Mouse (Mus musculus) hindbrain, embryonic 15.5 days (tissue): ENCODE data around the gene Spi1. TPM values are rescaled to one million over a fixed set of nuclear protein-coding genes. Genes with fewer than 3 reads are reported as not detected.
"Not testable (repeated sequence)": the region's sequence is repeated elsewhere in the genome, so short reads cannot be mapped to it uniquely, and the experiment has no call there.

Source experiments
- ATAC-seq: fragments of 200-750 bp; cut with Nextera tagmentation; 2 replicates; pipeline ENCODE4 v1.8.0; 2017; ENCODE audit warnings: low read depth, moderate number of reproducible peaks, moderate TSS enrichment; ENCODE audit not compliant: low FRiP score
- H3K27ac ChIP-seq: fragments of 300-500 bp; sonication (generic); replicated peaks from 2 replicates; pipeline ENCODE4 v1.5.1; 2015; ENCODE audit warnings: mild to moderate bottlenecking, inconsistent platforms
- H3K27me3 ChIP-seq: fragments of 300-500 bp; sonication (generic); 2 replicates; pipeline ENCODE4 v1.6.1; 2015; ENCODE audit warnings: control low read depth, inconsistent platforms
- H3K36me3 ChIP-seq: fragments of 300-500 bp; sonication (generic); 2 replicates; pipeline ENCODE4 v1.6.1; 2015; ENCODE audit warnings: control low read depth, inconsistent platforms
- H3K4me1 ChIP-seq: fragments of 300-500 bp; sonication (generic); replicated peaks from 2 replicates; pipeline ENCODE4 v1.6.1; 2015; ENCODE audit warnings: control low read depth, inconsistent platforms
- H3K4me2 ChIP-seq: fragments of 300-500 bp; sonication (generic); 2 replicates; pipeline ENCODE4 v1.6.1; 2015; ENCODE audit warnings: moderate library complexity, mild to moderate bottlenecking, inconsistent platforms
- H3K4me3 ChIP-seq: fragments of 300-500 bp; sonication (generic); 2 replicates; pipeline ENCODE4 v1.5.1; 2015; ENCODE audit warnings: mild to moderate bottlenecking, inconsistent platforms
- H3K9ac ChIP-seq: fragments of 300-500 bp; sonication (generic); 2 replicates; pipeline ENCODE4 v1.6.1; 2015; ENCODE audit warnings: inconsistent platforms
- H3K9me3 ChIP-seq: fragments of 300-500 bp; sonication (generic); 2 replicates; pipeline ENCODE4 v1.6.1; 2016; ENCODE audit warnings: control low read depth, inconsistent platforms
- WGBS: fragments of 180-500 bp; shearing (Covaris S2); methylation state at CpG from one replicate; pipeline ENCODE4 v1.1.7; 2015; 5-methylcytosine and 5-hydroxymethylcytosine counted together
- polyA plus RNA-seq: library from polyadenylated mRNA; unstranded; fragments of >200 nt; fragmentation: Nextera tagmentation; extraction: Ambion mirVana; gene quantifications from 2 replicates; pipeline ENCODE4 v1.2.1, GENCODE M21; 2015

Spi1 gene
- polyA plus RNA-seq, 1 experiment from 2014 or later: 3.8 TPM

- Histone ChIP-seq H3K36me3 (no peaks in the 10 kb centered on the region), H3K4me2 (no peak overlapping the region), H3K9me3 (no peaks in the 10 kb centered on the region), H3K27ac (no peak overlapping the region), H3K9ac (no peak overlapping the region), H3K27me3 (0 out of 2 replicates have a peak, but pooled peaks cover 4% of the 10 kb centered on the region), H3K4me1 (peaks cover under 1% of the 10 kb centered on the region; the same call in 1 of the 2 replicates), H3K4me3 (no peak overlapping the region)
- WGBS: 93% methylated on average over 5 of the region's 5 CpGs
- no peak for ATAC-seq
These were observed 27.7 kb downstream of the Spi1 start for GRCm38 (mm10) chr2:91109807-91110385.

GRCm38 (mm10) chr2:91110429-91110828 lies 28.2 kb downstream of the Spi1 start:
- Histone ChIP-seq H3K4me2 (no peak overlapping the region), H3K36me3 (no peaks in the 10 kb centered on the region), H3K9ac (no peak overlapping the region), H3K27ac (no peak overlapping the region), H3K27me3 (peaks cover 6% of the 10 kb centered on the region; the same call in 1 of the 2 replicates), H3K4me3 (no peak overlapping the region), H3K9me3 (no peaks in the 10 kb centered on the region), H3K4me1 (peaks cover 6% of the 10 kb centered on the region)
- ATAC-seq: no peak
- 74% methylated on average over 6 of the region's 6 CpGs for WGBS

- not testable (repeated sequence) for H3K4me3 ChIP-seq, H3K4me1 ChIP-seq, ATAC-seq, H3K27me3 ChIP-seq, H3K27ac ChIP-seq, H3K9ac ChIP-seq, H3K4me2 ChIP-seq, H3K9me3 ChIP-seq, H3K36me3 ChIP-seq
- WGBS: 91% methylated on average over 3 of the region's 3 CpGs
These were observed 29.6 kb downstream of the Spi1 start for GRCm38 (mm10) chr2:91111832-91112231.

GRCm38 (mm10) chr2:91112491-91112890 lies 30.3 kb downstream of the Spi1 start:
- no peaks in the 10 kb centered on the region for H3K9me3 ChIP-seq
- H3K4me3 ChIP-seq: no peak overlapping the region
- no peak overlapping the region for H3K9ac ChIP-seq
- H3K27me3 ChIP-seq: peaks cover 6% of the 10 kb centered on the region; the same call in 1 of the 2 replicates
- H3K36me3 ChIP-seq: no peaks in the 10 kb centered on the region
- ATAC-seq: no peak
- peaks cover 7% of the 10 kb centered on the region for H3K4me1 ChIP-seq
- no peak overlapping the region for H3K4me2 ChIP-seq
- 66% methylated on average over 4 of the region's 4 CpGs for WGBS
- H3K27ac ChIP-seq: no peak overlapping the region

GRCm38 (mm10) chr2:91113334-91113733 lies 31.1 kb downstream of the Spi1 start:
- no peak overlapping the region for H3K27ac ChIP-seq
- WGBS: 87% methylated on average over 10 of the region's 10 CpGs
- ATAC-seq: no peak
- no peak overlapping the region for H3K4me2 ChIP-seq
- H3K9ac ChIP-seq: no peak overlapping the region
- H3K4me3 ChIP-seq: no peak overlapping the region
- H3K4me1 ChIP-seq: peaks cover 7% of the 10 kb centered on the region
- no peaks in the 10 kb centered on the region for H3K9me3 ChIP-seq
- H3K36me3 ChIP-seq: no peaks in the 10 kb centered on the region
- peaks cover 6% of the 10 kb centered on the region; the same call in 1 of the 2 replicates for H3K27me3 ChIP-seq

- Histone ChIP-seq H3K4me1 (peaks cover 7% of the 10 kb centered on the region), H3K27ac (no peak overlapping the region), H3K4me2 (no peak overlapping the region), H3K36me3 (no peaks in the 10 kb centered on the region), H3K27me3 (peaks cover 6% of the 10 kb centered on the region; the same call in 1 of the 2 replicates), H3K9ac (no peak overlapping the region), H3K4me3 (no peak overlapping the region), H3K9me3 (no peaks in the 10 kb centered on the region)
- ATAC-seq: no peak
- 72% methylated on average over 6 of the region's 6 CpGs for WGBS
These were observed 31.7 kb downstream of the Spi1 start for GRCm38 (mm10) chr2:91113852-91114251.

- H3K27me3 ChIP-seq: peaks cover 6% of the 10 kb centered on the region; the same call in 1 of the 2 replicates
- WGBS: 8% methylated on average over 42 of the region's 42 CpGs
- H3K36me3 ChIP-seq: no peaks in the 10 kb centered on the region
- H3K4me2 ChIP-seq: peak overlapping the region; percentile 70
- peaks cover 7% of the 10 kb centered on the region for H3K4me1 ChIP-seq
- peak overlapping the region; percentile 34 for H3K4me3 ChIP-seq
- H3K27ac ChIP-seq: no peak overlapping the region
- peak; percentile 39; the same call in 1 of the 2 replicates for ATAC-seq
- peak overlapping the region; percentile 16; the same call in 1 of the 2 replicates for H3K9ac ChIP-seq
- no peaks in the 10 kb centered on the region for H3K9me3 ChIP-seq
These were observed 32.8 kb downstream of the Spi1 start for GRCm38 (mm10) chr2:91114781-91115577.

GRCm38 (mm10) chr2:91115578-91115970 lies 33.4 kb downstream of the Spi1 start:
- ATAC-seq: no peak
- peak overlapping the region; percentile 34 for H3K4me3 ChIP-seq
- peaks cover 7% of the 10 kb centered on the region for H3K4me1 ChIP-seq
- H3K27ac ChIP-seq: no peak overlapping the region
- WGBS: 29% methylated on average over 12 of the region's 12 CpGs
- peaks cover 6% of the 10 kb centered on the region; the same call in 1 of the 2 replicates for H3K27me3 ChIP-seq
- H3K9me3 ChIP-seq: no peaks in the 10 kb centered on the region
- H3K9ac ChIP-seq: peak overlapping the region; percentile 16; the same call in 1 of the 2 replicates
- peak overlapping the region; percentile 70 for H3K4me2 ChIP-seq
- H3K36me3 ChIP-seq: no peaks in the 10 kb centered on the region

- no peak overlapping the region for H3K4me2 ChIP-seq
- 84% methylated on average over 5 of the region's 5 CpGs for WGBS
- no peak for ATAC-seq
- peaks cover 7% of the 10 kb centered on the region for H3K4me1 ChIP-seq
- H3K27me3 ChIP-seq: peaks cover 6% of the 10 kb centered on the region; the same call in 1 of the 2 replicates
- no peaks in the 10 kb centered on the region for H3K9me3 ChIP-seq
- no peak overlapping the region for H3K27ac ChIP-seq
- H3K4me3 ChIP-seq: no peak overlapping the region
- H3K9ac ChIP-seq: no peak overlapping the region
- H3K36me3 ChIP-seq: no peaks in the 10 kb centered on the region
These were observed 34.7 kb downstream of the Spi1 start for GRCm38 (mm10) chr2:91116842-91117241.

GRCm38 (mm10) chr2:91117585-91118275 lies 35.5 kb downstream of the Spi1 start, which contains the start of gene Mybpc3:
TSS of gene Mybpc3 (plus strand) at chr2:91118144.
- Histone ChIP-seq H3K9ac (no peak within 1 kb of the TSS), H3K36me3 (no peaks in the 10 kb centered on the region), H3K4me2 (no peak within 1 kb of the TSS), H3K27me3 (peaks cover 6% of the 10 kb centered on the region; the same call in 1 of the 2 replicates), H3K4me3 (no peak within 1 kb of the TSS), H3K9me3 (no peaks in the 10 kb centered on the region), H3K27ac (no peak within 1 kb of the TSS), H3K4me1 (peaks cover 7% of the 10 kb centered on the region)
- no peak for ATAC-seq
- 84% methylated on average over 11 of the region's 11 CpGs for WGBS

GRCm38 (mm10) chr2:91118647-91119046 lies 36.5 kb downstream of the Spi1 start:
- Histone ChIP-seq H3K36me3 (no peaks in the 10 kb centered on the region), H3K9ac (no peak overlapping the region), H3K4me3 (no peak overlapping the region), H3K27ac (no peak overlapping the region), H3K4me1 (peaks cover 7% of the 10 kb centered on the region), H3K9me3 (no peaks in the 10 kb centered on the region), H3K27me3 (peaks cover 6% of the 10 kb centered on the region; the same call in 1 of the 2 replicates), H3K4me2 (no peak overlapping the region)
- WGBS: 76% methylated on average over 1 of the region's 1 CpGs
- ATAC-seq: no peak

- no peak for ATAC-seq
- H3K27ac ChIP-seq: no peak overlapping the region
- H3K9me3 ChIP-seq: no peaks in the 10 kb centered on the region
- no peak overlapping the region for H3K9ac ChIP-seq
- 91% methylated on average over 19 of the region's 19 CpGs for WGBS
- H3K36me3 ChIP-seq: no peaks in the 10 kb centered on the region
- H3K4me3 ChIP-seq: no peak overlapping the region
- peaks cover 6% of the 10 kb centered on the region; the same call in 1 of the 2 replicates for H3K27me3 ChIP-seq
- H3K4me1 ChIP-seq: peaks cover 7% of the 10 kb centered on the region
- H3K4me2 ChIP-seq: no peak overlapping the region
These were observed 36.9 kb downstream of the Spi1 start for GRCm38 (mm10) chr2:91119061-91119460.
